Mouse (Mus musculus) stomach, postnatal 0 days (tissue): ENCODE data around the gene Bmp7. TPM values are rescaled to one million over a fixed set of nuclear protein-coding genes. Genes with fewer than 3 reads are reported as not detected.
A peak's percentile ranks its signal among the peaks of the same experiment; 100 is the strongest.

Experiments used
- ATAC-seq: fragments of 200-750 bp; cut with Nextera tagmentation; 2 replicates; pipeline ENCODE4 v1.8.0; 2017; ENCODE audit not compliant: low FRiP score, low TSS enrichment
- DNase-seq: peaks from one replicate; pipeline ENCODE4 v3.0.0-alpha.2; 2016; ENCODE audit warnings: low spot score
- H3K27ac ChIP-seq: fragments of 300-500 bp; sonication (generic); replicated peaks from 2 replicates; pipeline ENCODE4 v1.5.1; 2014; ENCODE audit warnings: mild to moderate bottlenecking, control low read depth
- H3K27me3 ChIP-seq: fragments of 300-500 bp; sonication (generic); 2 replicates; pipeline ENCODE4 v1.6.1; 2014; ENCODE audit warnings: low read length; ENCODE audit not compliant: control insufficient read depth, insufficient read depth
- H3K36me3 ChIP-seq: fragments of 300-500 bp; sonication (generic); 2 replicates; pipeline ENCODE4 v1.6.1; 2014; ENCODE audit warnings: low read length, mixed read lengths; ENCODE audit not compliant: control insufficient read depth, insufficient read depth
- H3K4me1 ChIP-seq: fragments of 300-500 bp; sonication (generic); replicated peaks from 2 replicates; pipeline ENCODE4 v1.6.1; 2014; ENCODE audit warnings: antibody characterized with exemption; ENCODE audit not compliant: control insufficient read depth, insufficient read depth
- H3K4me2 ChIP-seq: fragments of 300-500 bp; sonication (generic); replicated peaks from 2 replicates; pipeline ENCODE4 v1.6.1; 2014; ENCODE audit warnings: low read depth, mild to moderate bottlenecking, control low read depth, moderate library complexity
- H3K4me3 ChIP-seq: fragments of 300-500 bp; sonication (generic); 2 replicates; pipeline ENCODE4 v1.5.1; 2014; ENCODE audit warnings: low read depth, low read length, control low read depth
- H3K9ac ChIP-seq: fragments of 300-500 bp; sonication (generic); 2 replicates; pipeline ENCODE4 v1.6.1; 2014; ENCODE audit warnings: mild to moderate bottlenecking, low read length, control low read depth, mixed read lengths
- H3K9me3 ChIP-seq: fragments of 300-500 bp; sonication (generic); 2 replicates; pipeline ENCODE4 v1.6.1; 2016; ENCODE audit warnings: low read length; ENCODE audit not compliant: control insufficient read depth
- CTCF ChIP-seq: IDR thresholded peaks from 2 replicates; pipeline ENCODE4 v1.5.1; 2016; ENCODE audit warnings: antibody characterized with exemption, low read depth, mild to moderate bottlenecking, moderate library complexity
- EP300 ChIP-seq: optimal IDR thresholded peaks from 2 replicates; pipeline ENCODE3; 2016; ENCODE audit warnings: antibody characterized with exemption
- WGBS: fragments of 180-500 bp; shearing (Covaris S2); extraction: QIAGEN DNeasy Blood & Tissue Kit; methylation state at CpG from one replicate; pipeline ENCODE4 v1.1.7; 2014; 5-methylcytosine and 5-hydroxymethylcytosine counted together
- polyA plus RNA-seq: library from polyadenylated mRNA; unstranded; fragments of >200 nt; fragmentation: Nextera tagmentation; extraction: Ambion mirVana; gene quantifications from 2 replicates; pipeline ENCODE4 v1.2.1, GENCODE M21; 2015

Bmp7 gene
- polyA plus RNA-seq, 1 experiment from 2014 or later, result 8.2 TPM

- Histone ChIP-seq H3K9ac (no peak overlapping the region), H3K9me3 (no peaks in the 10 kb centered on the region), H3K4me1 (no peaks in the 10 kb centered on the region), H3K27me3 (no peaks in the 10 kb centered on the region), H3K4me3 (no peak overlapping the region), H3K27ac (no peak overlapping the region), H3K4me2 (no peak overlapping the region), H3K36me3 (no peaks in the 10 kb centered on the region)
- no peak for TF ChIP-seq CTCF
- no peak for DNase-seq
- WGBS, result 41% methylated on average over 8 of the region's 12 CpGs
- ATAC-seq, result peak; percentile 38
Observed at GRCm38 (mm10) chr2:172888147-172888546, 52.0 kb downstream of the Bmp7 start.

GRCm38 (mm10) chr2:172885861-172886260, 54.3 kb downstream of the Bmp7 start:
- Histone ChIP-seq H3K4me1 (no peaks in the 10 kb centered on the region), H3K4me2 (no peak overlapping the region), H3K4me3 (no peak overlapping the region)

DNA sequence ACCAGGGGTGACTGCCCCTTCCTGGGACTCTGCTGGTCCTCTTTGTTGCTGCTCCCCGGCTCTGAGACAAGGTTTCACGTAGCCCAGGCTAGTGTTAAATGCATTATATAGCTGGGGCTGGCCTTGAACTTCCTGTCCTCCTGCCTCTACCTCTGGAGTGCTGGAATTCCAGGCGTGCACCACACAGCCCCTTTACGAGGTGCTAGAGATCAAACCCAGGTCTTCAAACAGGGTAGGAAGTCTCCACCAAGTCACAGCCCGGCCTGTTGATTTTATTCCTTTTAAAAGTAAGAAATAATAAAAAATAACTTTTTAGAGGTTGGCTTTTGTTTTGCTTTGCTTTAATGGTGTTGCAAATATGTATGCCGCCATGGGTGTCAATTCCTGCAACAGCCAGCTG, 55.5 kb downstream of the Bmp7 start:
- H3K4me2 ChIP-seq, result no peak overlapping the region
- H3K27me3 ChIP-seq, result no peaks in the 10 kb centered on the region
- no peak for TF ChIP-seq CTCF
- TF ChIP-seq EP300, result no peak
- H3K9ac ChIP-seq, result no peak overlapping the region
- no peaks in the 10 kb centered on the region for H3K9me3 ChIP-seq
- no peak overlapping the region for H3K27ac ChIP-seq
- ATAC-seq (no peak), DNase-seq (no peak)
- no peaks in the 10 kb centered on the region for H3K36me3 ChIP-seq
- no peaks in the 10 kb centered on the region for H3K4me1 ChIP-seq
- no peak overlapping the region for H3K4me3 ChIP-seq
- 86% methylated on average over 6 of the region's 6 CpGs for WGBS

More at GRCm38 (mm10) chr2:172885861-172886260, 54.3 kb downstream of the Bmp7 start:
- no peak overlapping the region for H3K27ac ChIP-seq
- H3K9ac ChIP-seq, result no peak overlapping the region
- 56% methylated on average over 7 of the region's 7 CpGs for WGBS
- no peaks in the 10 kb centered on the region for H3K27me3 ChIP-seq
- DNase-seq (no peak), ATAC-seq (no peak; the same call in 1 of the 2 replicates)
- no peaks in the 10 kb centered on the region for H3K9me3 ChIP-seq
- TF ChIP-seq EP300 (no peak), CTCF (no peak)
- H3K36me3 ChIP-seq, result no peaks in the 10 kb centered on the region

DNA sequence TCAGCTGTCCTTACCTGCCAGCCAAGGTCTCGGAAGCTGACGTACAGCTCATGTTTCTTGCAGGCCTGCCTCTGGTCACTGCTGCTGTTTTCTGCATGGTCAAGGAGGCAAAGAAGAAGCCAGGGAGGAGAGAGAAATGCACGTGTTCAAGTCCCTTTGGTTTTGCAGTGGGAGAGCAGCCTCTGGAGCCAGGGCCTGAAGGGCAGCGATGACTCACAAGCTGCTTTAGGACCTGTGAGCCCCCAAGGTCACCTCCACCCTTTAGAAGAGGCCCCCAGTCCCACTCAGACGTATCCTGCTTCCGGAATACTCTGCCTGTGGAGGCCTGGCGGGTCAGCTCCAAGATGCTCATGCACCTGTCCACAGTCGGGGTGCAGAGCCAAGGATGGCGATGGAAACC, 64.9 kb downstream of the Bmp7 start:
- ATAC-seq (no peak), DNase-seq (no peak)
- no peaks in the 10 kb centered on the region for H3K27me3 ChIP-seq
- no peaks in the 10 kb centered on the region; the same call in none of the 2 replicates for H3K4me1 ChIP-seq
- no peak overlapping the region for H3K9ac ChIP-seq
- no peaks in the 10 kb centered on the region for H3K9me3 ChIP-seq
- H3K36me3 ChIP-seq, result no peaks in the 10 kb centered on the region
- H3K27ac ChIP-seq, result no peak overlapping the region
- no peak overlapping the region for H3K4me3 ChIP-seq
- WGBS, result 86% methylated on average over 9 of the region's 9 CpGs
- no peak for TF ChIP-seq CTCF
- no peak for TF ChIP-seq EP300
- H3K4me2 ChIP-seq, result no peak overlapping the region

- Histone ChIP-seq H3K9ac (no peak overlapping the region), H3K4me2 (no peak overlapping the region), H3K4me3 (no peak overlapping the region), H3K27ac (no peak overlapping the region), H3K36me3 (no peaks in the 10 kb centered on the region), H3K4me1 (peaks cover 5% of the 10 kb centered on the region; the same call in 1 of the 2 replicates), H3K9me3 (no peaks in the 10 kb centered on the region), H3K27me3 (no peaks in the 10 kb centered on the region; the same call in 1 of the 2 replicates)
- ATAC-seq, result no peak
- TF ChIP-seq CTCF, result no peak
- no peak for TF ChIP-seq EP300
- no peak for DNase-seq
- 66% methylated on average over 5 of the region's 5 CpGs for WGBS
Observed at GRCm38 (mm10) chr2:172866356-172866755, 73.8 kb downstream of the Bmp7 start.

DNA sequence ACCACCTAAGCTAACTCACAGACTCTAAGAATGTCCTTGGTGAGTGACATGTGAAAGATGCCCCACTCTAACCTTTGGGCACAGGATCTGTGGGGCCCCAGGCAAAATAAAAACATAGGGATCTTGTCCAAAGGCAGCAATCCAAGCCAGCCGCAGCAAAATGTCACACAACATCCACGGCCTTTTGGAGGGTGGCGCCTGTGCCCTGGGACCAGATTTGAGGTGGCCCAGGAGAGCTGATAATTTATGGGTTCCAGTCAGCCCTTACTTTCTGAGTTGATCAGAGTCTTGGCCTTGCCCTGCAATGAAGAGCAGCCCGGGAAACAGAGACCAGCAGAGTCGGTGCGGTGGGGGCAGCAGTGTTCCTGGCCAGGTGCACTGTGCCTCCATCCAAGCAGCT, 75.0 kb downstream of the Bmp7 start:
- TF ChIP-seq CTCF (no peak), EP300 (no peak)
- Histone ChIP-seq H3K27me3 (no peaks in the 10 kb centered on the region; the same call in 1 of the 2 replicates), H3K27ac (no peak overlapping the region), H3K36me3 (no peaks in the 10 kb centered on the region), H3K9ac (no peak overlapping the region), H3K9me3 (no peaks in the 10 kb centered on the region), H3K4me2 (no peak overlapping the region), H3K4me3 (no peak overlapping the region), H3K4me1 (peaks cover 5% of the 10 kb centered on the region; the same call in 1 of the 2 replicates)
- no peak for DNase-seq
- WGBS, result 85% methylated on average over 6 of the region's 6 CpGs
- ATAC-seq, result no peak
